Mouse (Mus musculus): ENCODE measurements around the gene Hist4h4. TPM values are rescaled to one million over a fixed set of nuclear protein-coding genes. Genes with fewer than 3 reads are reported as not detected.
A peak's percentile ranks its signal among the peaks of the same experiment; 100 is the strongest.

Gene Hist4h4
- total and polyA plus RNA-seq, 2 experiments from 2014 or later, result 0.32 to 58.4 TPM

- H3K27ac ChIP-seq (ENCODE audit: low read depth, low read length), result no peak overlapping the region
- no peak for TF ChIP-seq CTCF (IDR thresholded peaks at IDR 0.05)
- no peaks in the 10 kb centered on the region for H3K27me3 ChIP-seq (ENCODE audit: insufficient read depth, low read length)
- peaks cover 64% of the 10 kb centered on the region for H3K36me3 ChIP-seq (ENCODE audit: insufficient read depth, low read length)
- no peaks in the 10 kb centered on the region for H3K9me3 ChIP-seq (ENCODE audit: low read length)
- no peak overlapping the region for H3K4me3 ChIP-seq (ENCODE audit: low read depth, low read length)
- no peak for ATAC-seq (ENCODE audit: low FRiP score)
- H3K4me2 ChIP-seq (ENCODE audit: low read depth, low read length, poor library complexity, severe bottlenecking), result no peak overlapping the region
- DNase-seq (ENCODE audit: low spot score), result no peak
- H3K4me1 ChIP-seq (ENCODE audit: insufficient read depth, low read length), result no peaks in the 10 kb centered on the region
- 94% methylated on average over 18 of the region's 18 CpGs for WGBS
- no peak overlapping the region for H3K9ac ChIP-seq (replicated peaks; ENCODE audit: low read length, poor library complexity, severe bottlenecking)
Measured at GRCm38 (mm10) chr6:136821086-136821485, 16.9 kb upstream of the Hist4h4 start.

GRCm38 (mm10) chr6:136820381-136820780 lies 16.2 kb upstream of the Hist4h4 start:
- peaks cover 68% of the 10 kb centered on the region for H3K36me3 ChIP-seq (ENCODE audit: insufficient read depth, low read length)
- no peak overlapping the region for H3K4me2 ChIP-seq (ENCODE audit: low read depth, low read length, poor library complexity, severe bottlenecking)
- no peak overlapping the region for H3K9ac ChIP-seq (replicated peaks; ENCODE audit: low read length, poor library complexity, severe bottlenecking)
- WGBS, result 96% methylated on average over 21 of the region's 21 CpGs
- no peak overlapping the region for H3K27ac ChIP-seq (ENCODE audit: low read depth, low read length)
- no peaks in the 10 kb centered on the region for H3K27me3 ChIP-seq (ENCODE audit: insufficient read depth, low read length)
- no peak for TF ChIP-seq CTCF (IDR thresholded peaks at IDR 0.05)
- H3K4me3 ChIP-seq (ENCODE audit: low read depth, low read length), result no peak overlapping the region
- H3K9me3 ChIP-seq (ENCODE audit: low read length), result no peaks in the 10 kb centered on the region
- no peaks in the 10 kb centered on the region for H3K4me1 ChIP-seq (ENCODE audit: insufficient read depth, low read length)
- no peak for ATAC-seq (ENCODE audit: low FRiP score)
- DNase-seq (ENCODE audit: low spot score), result no peak

GRCm38 (mm10) chr6:136817549-136817948 lies 13.3 kb upstream of the Hist4h4 start:
- WGBS, result 97% methylated on average over 3 of the region's 3 CpGs

GRCm38 (mm10) chr6:136816826-136817225 lies 12.6 kb upstream of the Hist4h4 start:
- no peak for DNase-seq (ENCODE audit: low spot score)
- no peak overlapping the region for H3K9ac ChIP-seq (replicated peaks; ENCODE audit: low read length, poor library complexity, severe bottlenecking)
- H3K27ac ChIP-seq (ENCODE audit: low read depth, low read length), result no peak overlapping the region
- no peak for ATAC-seq (ENCODE audit: low FRiP score)
- H3K36me3 ChIP-seq (ENCODE audit: insufficient read depth, low read length), result peaks cover 76% of the 10 kb centered on the region
- H3K27me3 ChIP-seq (ENCODE audit: insufficient read depth, low read length), result no peaks in the 10 kb centered on the region
- 94% methylated on average over 21 of the region's 21 CpGs for WGBS
- no peak for TF ChIP-seq CTCF (IDR thresholded peaks at IDR 0.05)
- no peak overlapping the region for H3K4me3 ChIP-seq (ENCODE audit: low read depth, low read length)
- no peak overlapping the region for H3K4me2 ChIP-seq (ENCODE audit: low read depth, low read length, poor library complexity, severe bottlenecking)
- H3K4me1 ChIP-seq (ENCODE audit: insufficient read depth, low read length), result no peaks in the 10 kb centered on the region
- no peaks in the 10 kb centered on the region for H3K9me3 ChIP-seq (ENCODE audit: low read length)

More at GRCm38 (mm10) chr6:136817549-136817948, 13.3 kb upstream of the Hist4h4 start:
- no peak overlapping the region for H3K4me3 ChIP-seq (ENCODE audit: low read depth, low read length)
- H3K4me2 ChIP-seq (ENCODE audit: low read depth, low read length, poor library complexity, severe bottlenecking), result no peak overlapping the region
- H3K9me3 ChIP-seq (ENCODE audit: low read length), result no peaks in the 10 kb centered on the region
- H3K27ac ChIP-seq (ENCODE audit: low read depth, low read length), result no peak overlapping the region
- ATAC-seq (ENCODE audit: low FRiP score), result no peak
- H3K36me3 ChIP-seq (ENCODE audit: insufficient read depth, low read length), result peaks cover 76% of the 10 kb centered on the region
- H3K27me3 ChIP-seq (ENCODE audit: insufficient read depth, low read length), result no peaks in the 10 kb centered on the region
- no peak for DNase-seq (ENCODE audit: low spot score)
- H3K4me1 ChIP-seq (ENCODE audit: insufficient read depth, low read length), result no peaks in the 10 kb centered on the region
- TF ChIP-seq CTCF (IDR thresholded peaks at IDR 0.05), result no peak
- no peak overlapping the region for H3K9ac ChIP-seq (replicated peaks; ENCODE audit: low read length, poor library complexity, severe bottlenecking)

GRCm38 (mm10) chr6:136815381-136815780 lies 11.2 kb upstream of the Hist4h4 start:
- 94% methylated on average over 7 of the region's 7 CpGs for WGBS
- DNase-seq (ENCODE audit: low spot score) (no peak), ATAC-seq (ENCODE audit: low FRiP score) (no peak)
- no peaks in the 10 kb centered on the region for H3K4me1 ChIP-seq (ENCODE audit: insufficient read depth, low read length)
- H3K36me3 ChIP-seq (ENCODE audit: insufficient read depth, low read length), result peaks cover 64% of the 10 kb centered on the region
- H3K4me3 ChIP-seq (ENCODE audit: low read depth, low read length), result no peak overlapping the region
- H3K27me3 ChIP-seq (ENCODE audit: insufficient read depth, low read length), result no peaks in the 10 kb centered on the region
- no peak overlapping the region for H3K9ac ChIP-seq (replicated peaks; ENCODE audit: low read length, poor library complexity, severe bottlenecking)
- TF ChIP-seq CTCF (IDR thresholded peaks at IDR 0.05), result no peak
- no peak overlapping the region for H3K27ac ChIP-seq (ENCODE audit: low read depth, low read length)
- no peak overlapping the region for H3K4me2 ChIP-seq (ENCODE audit: low read depth, low read length, poor library complexity, severe bottlenecking)
- no peaks in the 10 kb centered on the region for H3K9me3 ChIP-seq (ENCODE audit: low read length)

GRCm38 (mm10) chr6:136813117-136813516 lies 8.9 kb upstream of the Hist4h4 start:
- H3K27me3 ChIP-seq (ENCODE audit: insufficient read depth, low read length), result no peaks in the 10 kb centered on the region
- peaks cover 9% of the 10 kb centered on the region for H3K4me1 ChIP-seq (ENCODE audit: insufficient read depth, low read length)
- no peak overlapping the region for H3K4me3 ChIP-seq (ENCODE audit: low read depth, low read length)
- no peaks in the 10 kb centered on the region for H3K9me3 ChIP-seq (ENCODE audit: low read length)
- no peak overlapping the region for H3K4me2 ChIP-seq (ENCODE audit: low read depth, low read length, poor library complexity, severe bottlenecking)
- DNase-seq (ENCODE audit: low spot score), result no peak
- no peak overlapping the region for H3K9ac ChIP-seq (replicated peaks; ENCODE audit: low read length, poor library complexity, severe bottlenecking)
- peak; percentile 41; the same call in 1 of the 2 replicates for TF ChIP-seq CTCF (IDR thresholded peaks at IDR 0.05)
- peaks cover 49% of the 10 kb centered on the region for H3K36me3 ChIP-seq (ENCODE audit: insufficient read depth, low read length)
- 46% methylated on average over 4 of the region's 4 CpGs for WGBS
- no peak for ATAC-seq (ENCODE audit: low FRiP score)
- 0 out of 2 replicates have a peak overlapping the region, but pooled peaks have one; percentile 2 for H3K27ac ChIP-seq (ENCODE audit: low read depth, low read length)
